Mouse (Mus musculus): Measurements from ENCODE around the gene D130052B06Rik.

Gene D130052B06Rik

DNA sequence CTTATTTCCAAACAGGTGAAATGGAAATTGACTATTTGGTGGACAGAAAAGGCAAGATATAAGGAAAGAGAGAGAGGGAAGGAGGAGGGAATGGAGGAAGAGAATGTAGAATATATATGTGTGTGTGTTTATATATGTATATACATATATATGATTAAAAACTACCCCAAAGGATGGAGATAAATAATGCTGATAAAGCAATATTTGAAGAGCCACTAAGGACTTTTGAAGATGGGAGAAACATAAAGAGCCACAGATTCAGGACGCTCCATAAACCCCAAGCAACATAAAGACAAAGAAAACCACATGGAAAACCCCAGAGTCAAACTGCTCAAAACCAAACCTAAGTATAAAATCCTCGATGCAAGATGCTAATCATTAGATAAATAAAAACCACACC is 55.4 kb downstream of the D130052B06Rik start:
- Histone ChIP-seq H3K9me3 (ENCODE audit: low read length) (no peaks in the 10 kb centered on the region), H3K4me3 (replicated peaks; ENCODE audit: low read length) (no peak overlapping the region), H3K36me3 (ENCODE audit: insufficient read depth, low read length) (no peaks in the 10 kb centered on the region), H3K27me3 (ENCODE audit: insufficient read depth, low read length) (peaks cover 7% of the 10 kb centered on the region), H3K4me1 (replicated peaks; ENCODE audit: low read depth, low read length) (no peaks in the 10 kb centered on the region)
- TF ChIP-seq NANOG (IDR thresholded peaks at IDR 0.05; ENCODE audit: borderline replicate concordance, low read length), result no peak
- no peak for TF ChIP-seq POU5F1 (IDR thresholded peaks at IDR 0.05; ENCODE audit: borderline replicate concordance, low read length)
- no peak for TF ChIP-seq CTCF (conservative IDR thresholded peaks at IDR 0.05; ENCODE audit: low read length)

DNA sequence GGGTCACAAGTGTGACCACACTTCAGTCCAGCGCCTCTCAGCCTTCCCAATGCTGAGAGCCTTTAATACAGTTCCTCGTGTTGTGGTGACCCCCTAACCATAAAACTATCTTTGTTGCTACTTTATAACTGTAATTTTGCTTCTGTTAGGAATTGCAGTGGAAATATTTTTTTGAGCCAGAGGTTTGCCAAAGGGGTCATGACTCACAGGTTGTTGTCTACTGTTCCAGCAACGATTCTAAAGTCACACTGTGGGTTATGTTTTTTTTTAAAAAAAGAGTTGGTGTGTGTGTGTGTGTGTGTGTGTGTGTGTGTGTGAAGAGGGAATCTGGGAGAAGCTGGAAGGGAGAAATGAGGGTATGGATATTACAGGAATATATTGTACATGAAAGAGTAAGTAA is 56.1 kb downstream of the D130052B06Rik start:
- Histone ChIP-seq H3K36me3 (ENCODE audit: insufficient read depth, low read length) (no peaks in the 10 kb centered on the region), H3K27me3 (ENCODE audit: insufficient read depth, low read length) (peaks cover 7% of the 10 kb centered on the region)
- TF ChIP-seq CTCF (conservative IDR thresholded peaks at IDR 0.05; ENCODE audit: low read length) (no peak), NANOG (IDR thresholded peaks at IDR 0.05; ENCODE audit: borderline replicate concordance, low read length) (no peak), POU5F1 (IDR thresholded peaks at IDR 0.05; ENCODE audit: borderline replicate concordance, low read length) (no peak)

DNA sequence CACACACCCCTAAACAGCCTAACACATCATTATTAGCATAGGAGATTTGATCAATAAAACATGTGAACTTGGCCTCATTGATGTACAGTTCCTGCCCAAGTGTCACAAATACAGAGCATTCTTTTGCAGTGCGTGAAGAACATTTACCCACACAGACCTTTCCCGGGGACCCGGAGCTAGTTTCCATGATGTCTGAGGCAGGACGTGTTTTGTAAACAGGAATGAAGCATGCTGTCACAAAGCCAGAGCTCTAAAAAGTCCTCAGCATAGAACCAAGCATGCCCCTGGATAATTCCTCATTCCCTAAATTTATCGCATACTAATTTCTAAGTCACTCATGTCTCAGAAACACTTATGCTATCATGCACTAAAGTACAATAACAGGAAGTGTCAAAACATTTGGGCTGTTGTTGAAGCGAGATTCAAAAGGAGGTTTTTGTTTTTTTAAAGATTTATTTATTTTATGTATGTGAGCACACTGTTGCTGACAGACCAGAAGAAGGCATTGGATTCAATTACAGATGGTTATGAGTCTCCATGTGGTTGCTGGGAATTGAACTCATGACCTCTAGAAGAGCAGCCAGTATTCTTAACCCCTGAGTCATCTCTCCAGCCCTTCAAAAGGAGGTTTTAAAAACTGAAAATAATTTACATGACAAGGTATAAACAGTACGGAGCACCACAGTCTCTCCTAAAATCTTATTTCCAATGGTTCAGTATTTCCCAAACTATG is 56.9 kb downstream of the D130052B06Rik start:
- TF ChIP-seq NANOG (IDR thresholded peaks at IDR 0.05; ENCODE audit: borderline replicate concordance, low read length) (no peak), CTCF (conservative IDR thresholded peaks at IDR 0.05; ENCODE audit: low read length) (no peak), POU5F1 (IDR thresholded peaks at IDR 0.05; ENCODE audit: borderline replicate concordance, low read length) (no peak)
- no peaks in the 10 kb centered on the region for H3K36me3 ChIP-seq (ENCODE audit: insufficient read depth, low read length)
- H3K9me3 ChIP-seq (ENCODE audit: low read length), result no peaks in the 10 kb centered on the region
- H3K4me3 ChIP-seq (replicated peaks; ENCODE audit: low read length), result no peak overlapping the region
- peaks cover 7% of the 10 kb centered on the region for H3K27me3 ChIP-seq (ENCODE audit: insufficient read depth, low read length)
- peaks cover 8% of the 10 kb centered on the region for H3K4me1 ChIP-seq (replicated peaks; ENCODE audit: low read depth, low read length)

More for the DNA sequence above, 56.1 kb downstream of the D130052B06Rik start:
- no peak overlapping the region for H3K4me3 ChIP-seq (replicated peaks; ENCODE audit: low read length)
- peaks cover 3% of the 10 kb centered on the region; the same call in 1 of the 2 replicates for H3K4me1 ChIP-seq (replicated peaks; ENCODE audit: low read depth, low read length)
- H3K9me3 ChIP-seq (ENCODE audit: low read length), result no peaks in the 10 kb centered on the region

DNA sequence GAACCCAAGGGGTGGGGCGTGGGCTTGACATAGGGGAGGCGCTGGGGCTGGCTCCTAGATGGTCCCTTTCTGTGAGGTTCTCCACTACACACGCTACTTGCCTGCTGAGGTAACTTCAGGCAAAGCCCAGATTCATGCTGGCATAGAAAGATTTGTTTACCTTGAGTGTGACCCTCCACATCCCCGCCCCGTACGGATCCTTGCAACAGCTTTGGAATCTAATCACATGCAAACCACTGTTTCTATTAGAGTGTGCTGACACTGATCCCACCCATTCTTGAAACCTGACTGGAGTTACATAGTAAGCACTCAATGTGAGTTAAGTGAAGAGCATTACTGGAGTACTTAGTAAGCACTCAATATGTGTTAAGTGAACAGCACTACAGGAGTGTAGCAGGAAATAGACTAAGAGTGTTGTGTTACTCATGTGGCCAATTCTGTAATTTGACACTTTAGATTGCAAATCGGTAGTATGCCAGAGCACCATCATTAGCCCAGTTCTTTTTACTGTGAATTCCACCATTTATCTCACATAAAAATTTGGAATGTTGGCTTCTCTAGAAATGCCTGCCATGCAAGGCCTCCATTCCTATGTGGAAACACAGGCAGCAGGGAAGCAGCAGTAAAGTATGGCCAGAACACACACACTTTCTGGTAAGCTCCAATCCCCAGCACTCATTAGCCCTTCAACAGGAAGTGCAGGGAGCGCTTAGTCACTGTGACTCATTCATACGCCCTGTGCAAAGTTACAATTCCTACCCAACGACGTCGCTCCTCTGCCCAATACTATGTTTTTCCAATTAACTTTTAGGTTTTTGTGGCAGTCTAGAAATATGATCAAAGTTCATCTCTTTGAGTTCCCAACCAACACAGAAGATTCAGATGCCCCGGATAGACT is 61.2 kb downstream of the D130052B06Rik start:
- Histone ChIP-seq H3K36me3 (ENCODE audit: insufficient read depth, low read length) (no peaks in the 10 kb centered on the region), H3K4me3 (replicated peaks; ENCODE audit: low read length) (no peak overlapping the region), H3K4me1 (replicated peaks; ENCODE audit: low read depth, low read length) (peaks cover 8% of the 10 kb centered on the region), H3K9me3 (ENCODE audit: low read length) (no peaks in the 10 kb centered on the region), H3K27me3 (ENCODE audit: insufficient read depth, low read length) (peaks cover 4% of the 10 kb centered on the region; the same call in 1 of the 2 replicates)
- TF ChIP-seq NANOG (IDR thresholded peaks at IDR 0.05; ENCODE audit: borderline replicate concordance, low read length) (no peak), CTCF (conservative IDR thresholded peaks at IDR 0.05; ENCODE audit: low read length) (no peak), POU5F1 (IDR thresholded peaks at IDR 0.05; ENCODE audit: borderline replicate concordance, low read length) (no peak)

DNA sequence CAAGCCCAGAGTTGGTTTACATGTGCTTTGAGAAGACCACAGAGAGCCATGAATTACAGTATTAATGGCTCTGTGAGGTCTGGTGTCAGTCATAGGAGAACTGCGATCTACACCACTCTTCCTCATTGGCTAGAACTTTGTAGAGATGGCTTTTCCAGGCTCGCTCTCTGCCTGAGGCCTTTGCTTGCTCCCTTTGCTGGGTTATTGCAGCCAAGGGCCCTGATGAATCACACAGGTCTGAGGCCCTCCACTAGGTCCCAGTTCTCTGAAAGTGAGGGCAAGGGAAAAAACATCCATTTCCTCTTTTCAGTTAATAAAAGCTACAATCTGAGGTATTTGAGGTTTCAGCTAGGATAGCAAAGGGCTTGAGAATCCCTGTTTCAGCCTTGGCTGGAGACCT is 64.5 kb downstream of the D130052B06Rik start:
- no peaks in the 10 kb centered on the region for H3K9me3 ChIP-seq (ENCODE audit: low read length)
- TF ChIP-seq NANOG (IDR thresholded peaks at IDR 0.05; ENCODE audit: borderline replicate concordance, low read length) (no peak), CTCF (conservative IDR thresholded peaks at IDR 0.05; ENCODE audit: low read length) (no peak), POU5F1 (IDR thresholded peaks at IDR 0.05; ENCODE audit: borderline replicate concordance, low read length) (no peak)

DNA sequence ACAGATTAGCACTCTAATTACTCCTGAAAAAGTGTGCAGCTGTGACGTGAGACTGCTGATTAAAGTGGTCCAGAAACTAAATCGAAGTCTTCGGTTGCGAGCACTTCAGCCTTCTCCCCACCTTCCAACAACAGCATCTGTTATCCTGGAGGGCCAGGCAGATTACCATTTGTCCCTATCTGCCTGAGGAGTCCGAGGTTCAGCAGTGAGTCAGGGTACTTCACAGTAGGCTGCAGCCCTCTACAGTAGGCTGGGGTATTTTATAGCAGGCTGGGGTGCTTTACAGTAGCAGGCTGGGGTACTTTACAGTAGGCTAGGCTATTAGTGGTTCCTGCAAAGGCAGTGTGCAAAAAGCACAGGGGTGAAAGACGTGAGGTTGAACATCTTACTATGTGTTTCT is 69.3 kb downstream of the D130052B06Rik start:
- Histone ChIP-seq H3K4me3 (replicated peaks; ENCODE audit: low read length) (no peak overlapping the region), H3K36me3 (ENCODE audit: insufficient read depth, low read length) (no peaks in the 10 kb centered on the region), H3K4me1 (replicated peaks; ENCODE audit: low read depth, low read length) (no peaks in the 10 kb centered on the region), H3K9me3 (ENCODE audit: low read length) (no peaks in the 10 kb centered on the region), H3K27me3 (ENCODE audit: insufficient read depth, low read length) (no peaks in the 10 kb centered on the region; the same call in 1 of the 2 replicates)
- TF ChIP-seq NANOG (IDR thresholded peaks at IDR 0.05; ENCODE audit: borderline replicate concordance, low read length) (no peak), CTCF (conservative IDR thresholded peaks at IDR 0.05; ENCODE audit: low read length) (no peak), POU5F1 (IDR thresholded peaks at IDR 0.05; ENCODE audit: borderline replicate concordance, low read length) (no peak)

More for the DNA sequence above, 64.5 kb downstream of the D130052B06Rik start:
- H3K27me3 ChIP-seq (ENCODE audit: insufficient read depth, low read length), result no peaks in the 10 kb centered on the region
- H3K4me1 ChIP-seq (replicated peaks; ENCODE audit: low read depth, low read length), result peaks cover 8% of the 10 kb centered on the region
- no peak overlapping the region for H3K4me3 ChIP-seq (replicated peaks; ENCODE audit: low read length)
- no peaks in the 10 kb centered on the region for H3K36me3 ChIP-seq (ENCODE audit: insufficient read depth, low read length)

DNA sequence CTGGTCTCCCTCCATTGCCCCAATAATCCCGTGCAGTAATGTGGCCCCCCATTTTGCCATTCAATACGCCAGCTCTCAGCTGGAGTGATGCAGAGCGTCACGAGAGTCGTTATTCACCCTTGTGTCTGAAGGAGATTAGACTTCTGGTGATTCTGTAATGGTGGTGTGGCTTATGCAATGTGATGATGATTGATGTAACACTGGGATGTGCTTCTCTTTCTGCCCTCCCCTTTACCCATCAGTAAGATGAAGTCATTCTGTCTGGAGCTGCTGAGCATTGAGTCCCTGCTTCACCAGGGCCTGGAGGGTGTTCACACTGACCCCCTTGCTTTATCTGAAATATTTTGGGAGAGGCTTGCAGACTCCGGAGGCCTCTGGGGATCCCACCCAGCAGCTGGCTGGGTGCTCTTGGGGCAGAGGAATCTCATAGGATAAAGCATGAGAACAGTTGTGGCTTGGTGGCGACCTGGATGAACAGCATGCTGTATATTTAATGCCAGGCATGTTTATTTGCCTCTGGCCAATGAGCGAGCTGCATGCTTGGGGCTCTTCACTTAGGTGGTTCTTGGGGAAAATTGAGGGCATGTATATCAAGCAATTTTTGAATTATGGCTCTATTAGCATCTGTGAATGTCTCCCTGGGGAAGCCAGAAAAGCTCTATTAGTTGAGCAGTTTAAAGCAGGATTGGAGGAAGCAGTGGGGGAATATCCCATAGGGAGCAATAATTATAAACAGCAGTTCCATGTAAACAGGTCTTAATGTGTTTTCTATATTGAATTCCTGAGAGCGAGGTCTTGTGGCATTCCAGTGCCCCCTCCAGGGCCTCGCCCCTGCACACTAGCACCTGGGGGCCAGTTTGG is 71.2 kb downstream of the D130052B06Rik start:
- TF ChIP-seq POU5F1 (IDR thresholded peaks at IDR 0.05; ENCODE audit: borderline replicate concordance, low read length), result no peak
- TF ChIP-seq CTCF (conservative IDR thresholded peaks at IDR 0.05; ENCODE audit: low read length), result no peak
- no peak for TF ChIP-seq NANOG (IDR thresholded peaks at IDR 0.05; ENCODE audit: borderline replicate concordance, low read length)
- Histone ChIP-seq H3K36me3 (ENCODE audit: insufficient read depth, low read length) (no peaks in the 10 kb centered on the region), H3K9me3 (ENCODE audit: low read length) (no peaks in the 10 kb centered on the region), H3K4me1 (replicated peaks; ENCODE audit: low read depth, low read length) (no peaks in the 10 kb centered on the region), H3K4me3 (replicated peaks; ENCODE audit: low read length) (no peak overlapping the region), H3K27me3 (ENCODE audit: insufficient read depth, low read length) (no peaks in the 10 kb centered on the region; the same call in 1 of the 2 replicates)

Measured in E14TG2a.4 (cell line).